Mouse (Mus musculus): Measurements from ENCODE around the gene Ncf1.
A peak's percentile ranks its signal among the peaks of the same experiment; 100 is the strongest.

Gene Ncf1

DNA sequence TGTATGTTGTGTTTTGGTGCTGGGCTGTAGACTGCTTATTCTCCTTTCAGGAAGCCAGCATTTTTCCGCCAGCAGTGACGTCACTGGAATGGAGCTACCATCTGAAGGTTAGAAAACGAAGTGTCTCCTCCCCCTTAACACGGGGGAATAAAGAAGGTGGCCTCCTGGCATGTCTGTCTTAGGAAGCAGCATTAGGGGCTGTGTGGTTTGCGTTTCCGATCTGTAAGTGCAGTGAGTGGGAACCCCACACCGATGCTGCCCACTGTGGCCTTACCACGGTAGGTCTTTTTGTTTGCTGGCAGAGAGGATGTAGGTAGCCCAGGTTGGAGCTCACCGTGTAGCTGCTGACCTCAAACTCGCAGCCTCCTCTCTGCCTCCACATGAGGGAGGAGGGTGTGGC, 22.7 kb downstream of the Ncf1 start:
- DNase-seq = no peak

GRCm38 (mm10) chr5:134193664-134194063, 35.8 kb downstream of the Ncf1 start:
- no peak for DNase-seq

DNA sequence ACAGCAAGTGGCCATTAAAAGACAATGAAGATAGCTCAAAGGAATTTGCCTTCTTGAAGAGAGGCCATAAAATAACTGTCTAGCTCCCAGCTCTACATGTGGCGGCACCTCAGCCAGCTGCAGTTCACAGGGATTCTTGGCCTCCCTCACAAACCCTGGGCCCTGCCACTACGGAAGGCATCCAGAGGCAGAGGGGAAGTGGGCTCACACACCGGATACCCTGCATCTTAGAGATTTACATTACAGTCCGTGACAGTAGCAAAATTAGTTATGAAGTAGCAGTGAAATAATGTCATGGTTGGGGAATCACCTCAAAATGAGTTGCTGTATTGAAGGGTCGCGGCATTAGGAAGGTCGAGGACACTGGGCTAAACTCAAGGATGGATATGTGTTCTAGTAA, 40.9 kb downstream of the Ncf1 start:
- no peak for DNase-seq

DNA sequence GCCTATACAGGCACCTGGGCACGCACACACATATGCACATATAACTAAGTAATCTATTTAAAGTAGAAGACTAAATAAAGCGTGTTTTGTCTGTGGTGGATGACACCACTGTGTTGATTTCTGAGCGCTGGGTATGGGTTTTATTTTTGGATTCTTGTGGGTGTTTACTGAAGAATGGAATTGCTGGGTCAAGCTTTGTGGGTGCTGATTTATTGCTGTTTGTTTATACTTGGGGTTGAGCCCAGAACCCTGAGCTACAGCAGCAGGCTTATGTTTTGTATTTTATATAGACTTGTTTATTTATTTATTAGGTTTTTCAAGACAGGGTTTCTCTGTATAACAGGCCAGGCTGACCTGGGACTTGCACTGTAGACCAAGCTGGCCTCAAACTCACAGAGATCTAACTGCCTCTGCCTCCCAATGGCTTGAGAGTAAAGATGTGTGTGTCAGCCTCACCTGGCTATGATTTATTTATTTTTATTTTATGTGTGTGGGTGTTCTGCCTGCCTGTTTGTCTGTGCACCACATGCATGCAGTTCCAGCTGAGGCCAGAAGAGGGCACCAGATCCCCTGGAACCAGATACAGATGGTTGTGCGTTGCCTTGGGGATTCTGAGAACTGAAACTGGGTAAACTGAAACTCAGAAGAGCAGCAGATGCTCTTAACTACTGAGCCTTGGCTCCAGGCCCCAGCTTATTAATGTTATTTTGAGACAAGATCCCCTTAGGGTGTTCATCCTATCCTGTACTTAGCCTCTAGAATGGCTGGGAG, 42.3 kb downstream of the Ncf1 start:
- DNase-seq = peak; percentile 82

DNA sequence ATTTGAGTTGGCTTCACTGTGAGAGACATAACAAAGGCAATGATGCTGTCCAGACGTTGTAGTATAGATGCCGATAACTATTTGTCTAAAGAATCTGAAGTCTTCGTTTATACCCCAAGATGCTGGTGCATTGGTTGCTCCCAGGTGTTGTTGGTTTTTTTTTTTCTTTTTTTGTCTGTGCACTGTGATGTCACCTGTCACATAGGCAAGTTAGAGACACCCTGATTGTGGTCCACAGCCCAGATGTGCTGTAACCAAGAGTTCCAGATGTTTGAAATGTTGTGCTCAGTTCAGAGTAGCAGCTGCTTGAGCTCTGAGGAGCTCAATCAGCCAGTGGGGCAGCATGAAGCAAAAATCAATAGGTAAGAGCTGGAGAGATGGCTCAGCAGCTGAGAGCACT, 43.4 kb downstream of the Ncf1 start:
- no peak for DNase-seq

DNA sequence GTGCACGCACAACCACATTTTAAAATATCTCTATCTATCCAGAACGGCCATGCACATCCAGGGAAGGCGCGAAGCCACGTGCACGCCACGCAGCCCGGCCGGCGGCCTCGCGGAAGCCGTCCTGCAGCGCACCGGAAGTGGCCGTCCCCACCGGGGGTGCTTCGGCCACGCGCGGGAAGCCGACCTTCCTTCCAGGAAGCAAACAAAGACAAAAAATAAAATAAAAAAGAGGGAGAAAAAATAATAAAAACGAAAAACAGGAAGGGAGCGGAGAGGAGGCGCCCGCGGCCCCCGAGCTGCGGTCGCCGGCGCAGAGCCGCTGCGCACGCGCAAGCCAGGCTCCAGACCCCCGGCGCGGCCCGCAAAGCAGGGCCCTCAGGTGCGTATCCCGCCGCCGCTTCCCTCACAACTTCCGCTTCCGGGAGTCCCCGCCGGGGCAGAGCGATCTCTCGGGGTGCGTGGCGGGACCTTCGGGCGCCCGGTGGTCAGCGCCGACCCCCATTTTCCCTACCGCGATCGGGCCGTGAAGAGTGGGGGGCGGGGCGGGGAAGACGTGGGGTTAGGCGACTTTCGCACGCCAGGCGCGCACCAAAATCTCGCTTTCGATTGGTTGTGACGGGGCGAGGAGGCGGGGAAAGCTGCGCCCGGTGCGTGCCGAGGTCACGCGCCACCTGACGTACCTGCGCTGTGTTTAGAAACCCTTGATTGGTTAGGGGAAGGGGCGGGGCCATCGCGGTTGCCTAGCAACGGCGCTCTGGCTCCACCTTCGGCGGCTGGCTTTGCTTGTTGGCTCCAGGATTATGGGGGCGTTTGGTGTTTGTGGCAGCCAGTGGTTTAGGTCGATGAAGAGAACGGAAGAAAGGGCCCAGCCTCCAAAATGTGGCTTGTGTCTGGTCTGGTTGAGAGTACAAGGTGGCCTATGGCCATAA, 45.3 kb downstream of the Ncf1 start, which contains the start of gene Gtf2ird2:
Gtf2ird2 (plus strand) TSS at position 140 of the 929 bp plus-strand sequence.
- DNase-seq = peak; percentile 99

DNA sequence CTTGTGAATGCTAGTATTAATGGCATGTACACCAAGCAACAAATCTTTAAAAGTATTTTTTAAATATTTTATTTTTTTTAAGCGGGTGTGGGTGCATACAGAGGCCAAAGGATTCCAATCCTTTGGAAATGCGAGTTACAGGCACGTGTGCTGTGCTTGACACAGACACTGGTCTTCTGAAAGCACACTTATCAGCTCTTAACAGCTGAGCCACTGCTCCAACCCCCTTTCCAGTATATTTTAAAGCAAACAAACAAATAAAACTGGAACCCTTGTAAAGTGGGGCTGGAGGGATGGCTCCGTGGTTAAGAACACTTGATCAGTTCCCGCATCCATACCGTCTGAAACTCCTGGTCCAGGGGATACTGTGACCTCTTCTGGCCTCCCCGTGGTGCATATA, 46.3 kb downstream of the Ncf1 start:
- no peak for DNase-seq

DNA sequence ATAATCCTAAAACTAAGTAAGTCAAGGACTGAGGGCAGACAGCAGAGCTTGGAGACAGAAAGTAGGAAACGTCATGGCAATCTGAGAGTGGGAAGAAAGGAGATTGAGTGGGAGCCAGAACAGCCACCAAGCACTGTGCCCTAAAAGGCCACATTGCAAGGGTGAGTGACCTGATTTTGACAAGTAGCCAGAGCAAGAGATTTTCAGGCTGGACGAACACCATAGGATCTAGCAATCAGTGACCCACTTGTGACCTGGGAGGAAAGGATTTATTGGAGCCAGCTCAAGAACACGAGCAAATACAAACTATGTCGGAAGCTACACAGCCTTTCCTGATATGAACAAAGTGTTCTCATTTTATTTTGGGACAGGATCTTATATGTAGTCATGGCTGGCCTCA, 46.7 kb downstream of the Ncf1 start:
- peak; percentile 76 for DNase-seq

- no peak for DNase-seq
Measured at GRCm38 (mm10) chr5:134182172-134182571, 47.3 kb downstream of the Ncf1 start.

DNA sequence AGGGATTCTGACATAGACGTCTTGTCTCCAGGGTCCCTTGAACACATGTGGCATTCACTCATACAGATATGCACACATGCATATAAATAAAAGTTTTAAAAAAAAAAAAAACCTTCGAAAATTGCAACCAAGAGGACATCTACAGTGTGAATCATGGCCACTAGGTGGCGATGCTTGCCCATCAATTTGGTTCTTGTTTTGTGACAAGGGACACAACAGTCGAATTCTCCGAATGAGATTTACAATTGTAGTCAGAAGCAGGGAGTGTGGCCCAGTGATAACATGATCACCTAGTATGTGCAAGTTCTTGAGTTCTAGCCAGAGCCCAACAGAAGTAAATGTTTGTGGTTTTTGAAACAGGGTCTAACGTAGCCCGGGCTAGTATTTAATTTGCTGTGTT, 49.6 kb downstream of the Ncf1 start:
- DNase-seq = peak; percentile 95

DNA sequence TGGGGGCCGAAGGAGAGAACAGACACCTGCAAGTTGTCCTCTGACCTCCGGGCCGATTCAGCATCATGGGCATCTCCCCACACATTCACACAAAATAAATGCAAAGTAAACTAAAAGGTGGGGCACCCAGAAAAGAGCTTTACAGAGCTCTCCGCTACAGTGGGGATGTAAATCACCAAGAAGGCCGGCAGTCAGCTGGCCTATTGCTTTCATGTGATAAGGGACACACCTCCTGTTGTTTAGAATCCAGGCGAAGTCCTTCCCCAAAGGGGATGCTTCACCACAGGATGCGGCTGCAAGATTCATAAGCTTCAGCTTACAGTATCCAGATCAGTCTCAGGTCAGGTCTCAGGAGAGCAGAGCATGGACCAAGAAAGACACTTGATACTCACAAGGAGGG, 50.9 kb downstream of the Ncf1 start:
- DNase-seq = no peak

- DNase-seq = peak; percentile 92
Measured at GRCm38 (mm10) chr5:134176169-134176881, 53.1 kb downstream of the Ncf1 start, which contains the start of gene Rcc1l. TSS of gene Rcc1l (minus strand) at chr5:134176774.

- no peak for DNase-seq
Measured at GRCm38 (mm10) chr5:134175696-134176095, 53.7 kb downstream of the Ncf1 start.

DNA sequence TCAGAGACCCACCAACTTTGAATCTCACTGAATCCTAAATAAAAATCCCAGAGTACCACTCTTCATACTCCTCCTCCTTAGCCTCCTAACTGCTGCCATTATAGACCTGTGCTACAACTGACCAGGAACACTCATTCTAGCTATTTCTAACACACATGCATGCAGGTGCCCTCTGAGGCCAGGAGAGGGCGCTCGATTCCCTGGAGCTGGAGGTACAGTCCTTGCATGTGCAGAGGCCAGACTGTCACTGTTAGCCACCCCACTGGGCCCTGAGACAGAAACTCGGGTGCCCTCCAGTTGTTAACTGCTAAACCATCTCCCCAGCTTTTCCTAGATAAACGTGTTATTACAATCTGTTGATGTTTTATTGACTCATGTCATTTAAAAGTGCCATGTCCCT, 56.2 kb downstream of the Ncf1 start:
- peak; percentile 43 for DNase-seq

DNA sequence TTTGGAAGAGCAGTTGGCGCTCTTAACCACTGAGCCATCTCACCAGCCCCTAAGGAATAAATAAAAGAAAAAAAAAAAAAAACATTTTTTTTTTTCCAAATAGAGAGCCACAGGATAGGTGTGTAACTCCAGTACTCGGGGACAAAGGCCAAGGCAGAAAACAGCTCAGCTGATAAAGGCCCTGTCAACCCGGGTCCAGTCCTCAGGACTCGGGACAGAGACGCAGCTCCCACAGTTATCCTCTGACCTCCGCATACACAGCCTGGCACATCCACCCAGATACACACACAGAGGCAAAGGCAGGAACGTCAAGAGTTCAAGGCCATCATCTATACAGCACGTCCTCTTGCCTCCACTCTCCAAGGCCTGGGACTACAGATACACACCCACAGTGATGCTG, 59.3 kb downstream of the Ncf1 start:
- no peak for DNase-seq
